Mouse (Mus musculus): ENCODE results near the gene Fat3.

GRCm38 (mm10) chr9:16272810-16273209 is 228.3 kb downstream of the Fat3 start:
- TF ChIP-seq CTCF (IDR thresholded peaks at IDR 0.05; ENCODE audit: borderline replicate concordance, extremely low read depth, insufficient read depth, insufficient read length) (no peak), POLR2A (IDR thresholded peaks at IDR 0.05; ENCODE audit: borderline replicate concordance, extremely low read depth, insufficient read depth, insufficient read length, poor library complexity, severe bottlenecking) (no peak)

Measured in brain, embryonic 14.5 days (tissue).